8 mouse cellular contexts compared by ENCODE assay signal in the genomic region with DNA sequence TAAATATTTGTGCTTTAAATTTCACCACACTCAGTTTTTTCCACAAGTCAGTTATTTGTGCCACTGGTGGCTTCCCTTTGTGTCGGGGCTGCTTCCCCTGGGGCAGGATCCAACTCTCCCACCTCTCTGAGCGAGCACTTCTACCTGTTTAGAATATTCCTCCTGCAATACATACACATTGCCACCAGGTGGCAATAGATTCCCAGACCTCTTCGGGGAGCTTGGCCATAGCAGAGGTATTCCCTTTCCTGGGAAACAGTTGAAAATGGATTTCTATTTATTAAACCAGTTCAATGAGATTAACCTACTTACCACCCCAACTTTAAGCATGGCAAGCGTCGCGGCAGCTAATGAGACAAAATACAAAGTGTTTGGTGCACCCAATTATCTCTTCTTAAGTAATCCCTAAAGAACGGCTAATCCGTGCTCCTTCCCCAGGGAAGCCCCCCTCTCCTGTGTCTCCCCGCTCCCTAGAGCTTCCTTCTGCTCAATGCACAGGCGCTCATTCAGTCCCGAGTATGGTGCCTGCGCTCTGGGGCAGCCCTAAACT.
DNase-seq lines count a peak whose midpoint lies in the region; ATAC-seq and TF ChIP-seq lines count a peak whose summit lies in the region.

No protein-coding gene starts in this region.

- DNase-seq in kidney, adult 2 months, result peak; percentile 15
- no peak for DNase-seq in kidney, adult 8-10 months
- peak; percentile 11 for DNase-seq in MEL (ENCODE audit: low read depth, low spot score)
- peak; percentile 78 for DNase-seq in embryo, embryonic 10.5 days (ENCODE audit: low spot score)
- peak; percentile 12 to 44 for DNase-seq in layer of hippocampus, postnatal 36 days
- DNase-seq in right cerebral cortex, postnatal 4 days, result peak; percentile 20
- DNase-seq in heart, adult 8-10 months (ENCODE audit: low spot score), result no peak

- no peaks in the 10 kb centered on the region for H3K4me1 ChIP-seq in kidney, adult 2 months (ENCODE audit: control insufficient read depth, insufficient read depth, low read length)
- no peaks in the 10 kb centered on the region for H3K4me1 ChIP-seq in MEL (ENCODE audit: control insufficient read depth in 1 of 2, insufficient read depth in 2 of 2, low read length in 2 of 2)
- no peaks in the 10 kb centered on the region for H3K4me1 ChIP-seq in intestine, embryonic 15.5 days (replicated peaks)

- 44% methylated on average over 12 of the region's 12 CpGs for WGBS in kidney, adult 2 months
- WGBS in intestine, embryonic 15.5 days, result 34% methylated on average over 12 of the region's 12 CpGs

- no peak for TF ChIP-seq EP300 in MEL (IDR thresholded peaks at IDR 0.05; ENCODE audit: low read depth in 1 of 2, low read length in 2 of 2)

- no peak overlapping the region for H3K4me2 ChIP-seq in intestine, embryonic 15.5 days (replicated peaks)

- peak; percentile 45 for TF ChIP-seq CTCF in kidney, adult 2 months (conservative IDR thresholded peaks at IDR 0.05; ENCODE audit: insufficient read depth, insufficient read length, low read depth, low read length)
- peak; percentile 33 to 46 (median 42); a peak in 4 of 6 replicates for TF ChIP-seq CTCF in MEL (IDR thresholded peaks at IDR 0.05 in 2 of 3, conservative IDR thresholded peaks at IDR 0.05 in 1 of 3; ENCODE audit: control insufficient read depth in 1 of 3, insufficient read depth in 1 of 3, low read depth in 2 of 3, low read length in 3 of 3, poor library complexity in 1 of 3, severe bottlenecking in 1 of 3)

- H3K9me3 ChIP-seq in MEL (replicated peaks; ENCODE audit: insufficient read depth, low read length), result no peaks in the 10 kb centered on the region; the same call in 1 of the 2 replicates
- H3K9me3 ChIP-seq in intestine, embryonic 15.5 days, result no peaks in the 10 kb centered on the region

- no peak overlapping the region for H3K4me3 ChIP-seq in kidney, adult 2 months (ENCODE audit: insufficient read depth, low read depth, low read length)
- no peak overlapping the region for H3K4me3 ChIP-seq in MEL (ENCODE audit: control insufficient read depth in 1 of 2, insufficient read depth in 1 of 2, low read depth in 2 of 2, low read length in 2 of 2)
- no peak overlapping the region for H3K4me3 ChIP-seq in intestine, embryonic 15.5 days (replicated peaks)

- H3K27me3 ChIP-seq in kidney, adult 2 months (replicated peaks; ENCODE audit: control insufficient read depth, insufficient read depth, low read length), result no peaks in the 10 kb centered on the region; the same call in 1 of the 2 replicates
- no peaks in the 10 kb centered on the region for H3K27me3 ChIP-seq in MEL (ENCODE audit: control insufficient read depth in 1 of 2, insufficient read depth in 2 of 2, low read length in 2 of 2)
- H3K27me3 ChIP-seq in intestine, embryonic 15.5 days (replicated peaks), result no peaks in the 10 kb centered on the region; the same call in none of the 2 replicates

- no peaks in the 10 kb centered on the region for H3K36me3 ChIP-seq in kidney, adult 2 months (ENCODE audit: control insufficient read depth, insufficient read depth, low read length)
- no peaks in the 10 kb centered on the region for H3K36me3 ChIP-seq in MEL (ENCODE audit: control insufficient read depth in 1 of 2, insufficient read depth in 2 of 2, low read length in 2 of 2)
- no peaks in the 10 kb centered on the region for H3K36me3 ChIP-seq in intestine, embryonic 15.5 days

- no peak overlapping the region for H3K9ac ChIP-seq in MEL (ENCODE audit: control insufficient read depth, low read depth, low read length, poor library complexity, severe bottlenecking)
- H3K9ac ChIP-seq in intestine, embryonic 15.5 days, result no peak overlapping the region

- peak; percentile 30 for TF ChIP-seq RAD21 in MEL (IDR thresholded peaks at IDR 0.05; ENCODE audit: low read depth, low read length)

- no peak overlapping the region for H3K27ac ChIP-seq in kidney, adult 2 months (ENCODE audit: insufficient read depth, low read depth, low read length)
- no peak overlapping the region for H3K27ac ChIP-seq in MEL (ENCODE audit: control insufficient read depth, low read depth, low read length)
- H3K27ac ChIP-seq in intestine, embryonic 15.5 days, result no peak overlapping the region

- ATAC-seq in intestine, embryonic 15.5 days, result no peak

- TF ChIP-seq POLR2A in kidney, adult 2 months (IDR thresholded peaks at IDR 0.05; ENCODE audit: low read depth, low read length), result no peak
- no peak for TF ChIP-seq POLR2A in MEL (IDR thresholded peaks at IDR 0.05; ENCODE audit: control insufficient read depth in 1 of 2, insufficient read depth in 1 of 2, low read depth in 1 of 2, low read length in 2 of 2, poor library complexity in 1 of 2)

- no peaks in the 10 kb centered on the region for H3K79me2 ChIP-seq in MEL (ENCODE audit: control insufficient read depth, insufficient read depth, low read length, poor library complexity)

TF ChIP-seq in MEL, 35 proteins besides CTCF, POLR2A, EP300 and RAD21:
- TF ChIP-seq MAFK (IDR thresholded peaks at IDR 0.05; ENCODE audit: borderline replicate concordance, low read depth, low read length), result no peak
- TF ChIP-seq ZKSCAN1 (IDR thresholded peaks at IDR 0.05; ENCODE audit: low read depth, low read length), result no peak
- TF ChIP-seq NRF1 (IDR thresholded peaks at IDR 0.05; ENCODE audit: insufficient read depth, low read depth, low read length, poor library complexity, severe bottlenecking), result no peak
- TF ChIP-seq TBP (IDR thresholded peaks at IDR 0.05; ENCODE audit: low read depth, low read length), result no peak
- peak; percentile 49 for TF ChIP-seq SMC3 (IDR thresholded peaks at IDR 0.05; ENCODE audit: low read depth, low read length)
- TF ChIP-seq BHLHE40 (IDR thresholded peaks at IDR 0.05; ENCODE audit: borderline replicate concordance, low read depth, low read length), result no peak

Comparison
In these comparisons a context has a peak if more than half of its experiments do, and no peak if none do; other contexts are left out.
1. DNase-seq: peak in kidney, adult 2 months (single experiment), MEL (single experiment), embryo, embryonic 10.5 days (single experiment), layer of hippocampus, postnatal 36 days (2 of 2) and right cerebral cortex, postnatal 4 days (single experiment); none in kidney, adult 8-10 months (0 of 2) and heart, adult 8-10 months (single experiment).